13 mouse cellular contexts compared by ENCODE assay signal in the genomic region with DNA sequence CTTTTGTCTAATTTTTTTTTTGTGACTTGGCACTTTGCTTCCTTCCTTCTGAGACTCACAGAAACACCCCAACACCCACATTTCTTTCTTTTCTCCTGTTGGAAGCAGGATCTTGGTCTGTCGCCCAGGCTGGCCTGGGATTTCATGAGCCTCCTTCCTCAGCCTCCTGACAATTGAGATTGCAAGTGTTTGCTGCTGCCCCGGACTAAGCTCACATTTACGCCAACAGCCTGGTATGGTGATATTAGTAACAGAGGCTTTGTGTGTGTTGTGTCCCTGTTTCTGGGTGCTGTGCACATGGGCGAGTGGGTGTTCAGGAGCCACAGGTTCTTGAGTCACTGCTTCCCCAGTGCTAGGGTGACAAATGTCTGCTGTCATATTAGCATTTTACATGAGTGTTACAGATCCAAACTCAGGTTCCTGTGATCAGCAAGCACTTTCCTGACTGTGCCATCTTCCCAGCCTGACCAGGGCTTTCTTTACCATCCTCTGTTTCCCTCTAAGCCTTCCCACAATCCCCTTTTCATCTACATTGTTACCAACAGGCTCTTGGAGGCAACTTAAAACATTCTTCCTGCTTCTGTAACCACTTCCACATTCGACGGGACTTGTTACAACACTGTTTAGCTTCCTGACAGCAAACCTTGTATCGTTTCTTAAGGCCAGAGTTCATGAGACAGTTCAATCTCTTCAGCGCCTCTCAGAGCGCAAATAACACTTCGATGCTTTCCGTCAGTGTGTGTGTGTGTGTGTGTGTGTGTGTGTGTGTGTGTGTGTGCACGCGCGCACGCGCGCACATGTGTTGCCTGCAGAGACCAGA. TPM values are rescaled to one million over a fixed set of nuclear protein-coding genes. Genes with fewer than 3 reads are reported as not detected.
A peak's percentile ranks its signal among the peaks of the same experiment; 100 is the strongest.
DNase-seq lines count a peak whose midpoint lies in the region; ATAC-seq lines count a peak whose summit lies in the region.
"Had no signal": no experiment of that assay in that cellular context is flagged by ENCODE, and none has a peak within 500 bp of the region (broad histone marks: within the 10 kb centered on the region; RNA-seq: fewer than 3 reads in every experiment).

No protein-coding gene starts in this region.

- no peak overlapping the region for H3K4me2 ChIP-seq in forebrain, embryonic 15.5 days (replicated peaks)
- H3K4me2 ChIP-seq: midbrain, embryonic 11.5 days had no signal

- no peaks in the 10 kb centered on the region for H3K27me3 ChIP-seq in forebrain, embryonic 15.5 days

- no peaks in the 10 kb centered on the region for H3K4me1 ChIP-seq in forebrain, embryonic 15.5 days

- H3K27ac ChIP-seq in forebrain, embryonic 15.5 days (replicated peaks) = no peak overlapping the region

- 92% methylated on average over 17 of the region's 17 CpGs for WGBS in forebrain, embryonic 15.5 days

- H3K9ac ChIP-seq in forebrain, embryonic 15.5 days (replicated peaks) = no peak overlapping the region

- no peak overlapping the region for H3K4me3 ChIP-seq in forebrain, embryonic 15.5 days

- H3K36me3 ChIP-seq in forebrain, embryonic 15.5 days = 0 out of 2 replicates have a peak, but pooled peaks cover 4% of the 10 kb centered on the region

- DNase-seq in layer of hippocampus, adult 8-10 months (ENCODE audit: low spot score in 2 of 2) = peak; percentile 44 to 54
- no peak for DNase-seq in layer of hippocampus, adult 11-12 months (ENCODE audit: low spot score)
- peak; percentile 10 for DNase-seq in thymus, postnatal 4 days
- no peak for DNase-seq in thymus, adult 18-20 months
- DNase-seq in induced T-regulatory cell, adult 2 months (ENCODE audit: low read depth) = peak; percentile 32
- DNase-seq in testis, postnatal 10 days (ENCODE audit: low spot score) = peak; percentile 39
- DNase-seq in cerebellum, postnatal 4 days (ENCODE audit: low spot score in 2 of 2) = no peak
- DNase-seq: cerebellum, postnatal 10 days; kidney, adult 2 months had no signal

- H3K9me3 ChIP-seq in forebrain, embryonic 15.5 days = no peaks in the 10 kb centered on the region

- no peak for ATAC-seq in forebrain, embryonic 15.5 days (replicated peaks)

RNA-seq across cellular contexts. Expression of a gene that starts 15.3 kb away (rescaled TPM):
- 10 to 100 TPM; 56.6 to 94.6 (median 77.2) TPM for total RNA-seq in layer of hippocampus, adult 8-10 months (2022)
- polyA plus RNA-seq in forebrain, embryonic 15.5 days (2015; fragmentation: Nextera tagmentation; extraction: Ambion mirVana) = 48.0 and 49.0 TPM in 2 replicates

RNA-seq across cellular contexts. Expression of a gene that starts 31.5 kb away (rescaled TPM):
- 10 to 100 TPM; 11.5 to 15.8 (median 15.4) TPM for total RNA-seq in layer of hippocampus, adult 8-10 months (2022)
- polyA plus RNA-seq in forebrain, embryonic 15.5 days (2015; fragmentation: Nextera tagmentation; extraction: Ambion mirVana) = 27.3 and 28.0 TPM in 2 replicates

RNA-seq across cellular contexts. Expression of a gene that starts 36.5 kb away (rescaled TPM):
- total RNA-seq in layer of hippocampus, adult 8-10 months (2022) = 10 to 100 TPM; 13.7 to 18.3 (median 16.4) TPM
- 16.5 and 16.7 TPM in 2 replicates for polyA plus RNA-seq in forebrain, embryonic 15.5 days (2015; fragmentation: Nextera tagmentation; extraction: Ambion mirVana)

RNA-seq across cellular contexts. Expression of a gene that starts 37.3 kb away (rescaled TPM):
- total RNA-seq in layer of hippocampus, adult 8-10 months (2022) = under 1 TPM in 2 of 4 experiments, not detected in 2; 0.45 to 0.55 TPM
- not detected in 2 replicates for polyA plus RNA-seq in forebrain, embryonic 15.5 days (2015; fragmentation: Nextera tagmentation; extraction: Ambion mirVana)
- polyA plus RNA-seq: heart, postnatal 0 days; limb, embryonic 11.5 days had no signal

RNA-seq across cellular contexts. Expression of a gene that starts 50.8 kb away (rescaled TPM):
- total RNA-seq in layer of hippocampus, adult 8-10 months (2022) = 10 to 100 TPM; 26.3 to 31.2 (median 28.3) TPM
- polyA plus RNA-seq in forebrain, embryonic 15.5 days (2015; fragmentation: Nextera tagmentation; extraction: Ambion mirVana) = 32.0 and 36.5 TPM in 2 replicates

Comparison
In these comparisons a context has a peak if more than half of its experiments do, and no peak if none do; other contexts are left out.
1. DNase-seq: peak in layer of hippocampus, adult 8-10 months (2 of 2), thymus, postnatal 4 days (single experiment), induced T-regulatory cell, adult 2 months (single experiment) and testis, postnatal 10 days (single experiment); none in layer of hippocampus, adult 11-12 months (single experiment), thymus, adult 18-20 months (0 of 2) and cerebellum, postnatal 4 days (0 of 2).